Mouse (Mus musculus) bone marrow, adult 2 months (tissue): ENCODE results near the gene Emx2.

Experiments
- CTCF ChIP-seq: fragments of 200-500 bp; IDR thresholded peaks from 2 replicates; pipeline ENCODE4 v1.5.1; 2011; ENCODE audit warnings: low read length, control low read depth; ENCODE audit not compliant: control insufficient read depth, insufficient read depth
- POLR2A ChIP-seq: fragments of 200-500 bp; IDR thresholded peaks from 2 replicates; pipeline ENCODE4 v1.6.1; 2011; ENCODE audit warnings: low read depth, mild to moderate bottlenecking, control low read depth, low read length, borderline replicate concordance; ENCODE audit not compliant: control insufficient read depth

DNA sequence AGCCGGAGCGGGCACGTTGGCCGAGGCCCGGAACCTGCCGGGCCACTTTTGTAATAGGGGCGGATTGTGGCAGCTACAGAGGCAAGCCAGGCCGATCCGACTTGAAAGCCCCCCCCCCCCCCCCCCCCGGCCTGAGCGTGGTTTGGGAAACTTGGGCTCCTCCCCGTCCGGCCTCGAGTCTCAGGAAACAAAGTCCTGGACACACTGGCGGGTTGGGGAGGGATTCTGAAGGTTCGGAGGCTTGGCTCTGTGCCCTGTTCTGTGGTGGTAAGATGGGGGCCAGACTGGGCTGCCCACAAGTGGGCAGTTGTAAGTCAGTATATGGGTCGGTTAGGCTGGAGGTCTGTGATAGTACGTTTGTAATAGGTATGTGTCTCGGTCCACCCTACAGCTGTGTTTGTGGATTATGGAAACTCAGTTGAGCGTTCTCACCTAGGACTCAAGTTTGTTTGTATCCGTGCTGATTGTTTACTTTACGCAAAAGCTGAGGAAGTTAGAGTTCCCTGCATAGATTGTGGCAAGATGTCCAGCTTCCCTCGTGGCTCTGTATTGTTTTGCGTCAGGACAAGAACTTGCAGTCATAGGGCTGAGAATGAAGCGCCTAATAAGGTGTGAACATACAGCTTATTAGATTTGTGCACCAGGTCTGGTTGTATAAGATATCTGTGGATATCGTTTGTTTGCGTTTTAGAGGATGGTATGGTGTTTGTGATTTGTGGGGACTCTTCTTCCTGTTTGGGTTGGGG is 10.1 kb downstream of the Emx2 start:
- no peak for TF ChIP-seq CTCF
- no peak for TF ChIP-seq POLR2A
